Mouse (Mus musculus) midbrain, postnatal 0 days (tissue): ENCODE measurements around the gene Ccdc62. TPM values are rescaled to one million over a fixed set of nuclear protein-coding genes. Genes with fewer than 3 reads are reported as not detected.

Source experiments
- ATAC-seq: fragments of 200-750 bp; cut with Nextera tagmentation; 2 replicates; pipeline ENCODE4 v1.8.0; 2017; ENCODE audit warnings: moderate number of reproducible peaks, mild to moderate bottlenecking, moderate TSS enrichment, moderate library complexity; ENCODE audit not compliant: low FRiP score
- DNase-seq: peaks from one replicate; pipeline ENCODE4 v3.0.0-alpha.2; 2015; ENCODE audit warnings: low spot score
- H3K27ac ChIP-seq: fragments of 300-500 bp; sonication (generic); 2 replicates; pipeline ENCODE4 v1.5.1; 2014; ENCODE audit warnings: low read depth, mild to moderate bottlenecking, low read length, mixed read lengths
- H3K27me3 ChIP-seq: fragments of 300-500 bp; sonication (generic); 2 replicates; pipeline ENCODE4 v1.6.1; 2014; ENCODE audit warnings: low read length, control low read depth, mixed read lengths; ENCODE audit not compliant: insufficient read depth
- H3K36me3 ChIP-seq: fragments of 300-500 bp; sonication (generic); 2 replicates; pipeline ENCODE4 v1.6.1; 2014; ENCODE audit warnings: low read length, control low read depth, mixed read lengths; ENCODE audit not compliant: insufficient read depth
- H3K4me1 ChIP-seq: fragments of 300-500 bp; sonication (generic); 2 replicates; pipeline ENCODE4 v1.6.1; 2014; ENCODE audit warnings: mild to moderate bottlenecking, control low read depth, antibody characterized with exemption, low read length, mixed read lengths; ENCODE audit not compliant: insufficient read depth
- H3K4me2 ChIP-seq: fragments of 300-500 bp; sonication (generic); 2 replicates; pipeline ENCODE4 v1.6.1; 2014; ENCODE audit warnings: low read depth, mild to moderate bottlenecking, low read length, mixed read lengths; ENCODE audit not compliant: poor library complexity, severe bottlenecking
- H3K4me3 ChIP-seq: fragments of 300-500 bp; sonication (generic); 2 replicates; pipeline ENCODE4 v1.5.1; 2014; ENCODE audit warnings: low read depth, mild to moderate bottlenecking, low read length, moderate library complexity
- H3K9ac ChIP-seq: fragments of 300-500 bp; sonication (generic); replicated peaks from 2 replicates; pipeline ENCODE4 v1.6.1; 2014; ENCODE audit warnings: mild to moderate bottlenecking, low read length, moderate library complexity, mixed read lengths; ENCODE audit not compliant: poor library complexity, severe bottlenecking
- H3K9me3 ChIP-seq: fragments of 300-500 bp; sonication (generic); 2 replicates; pipeline ENCODE4 v1.6.1; 2016; ENCODE audit warnings: low read length, control low read depth
- CTCF ChIP-seq: IDR thresholded peaks from 2 replicates; pipeline ENCODE4 v1.5.1; 2016; ENCODE audit warnings: antibody characterized with exemption, mild to moderate bottlenecking
- WGBS: fragments of 180-500 bp; shearing (Covaris S2); extraction: QIAGEN DNeasy Blood & Tissue Kit; methylation state at CpG from one replicate; pipeline ENCODE4 v1.1.7; 2014; 5-methylcytosine and 5-hydroxymethylcytosine counted together
- polyA plus RNA-seq: library from polyadenylated mRNA; unstranded; fragments of >200 nt; fragmentation: Nextera tagmentation; extraction: Ambion mirVana; gene quantifications from 2 replicates; pipeline ENCODE4 v1.2.1, GENCODE M21; 2015
- total RNA-seq: library from RNA; depleted of rRNA; stranded (reverse); fragments of >200 nt; gene quantifications from 2 replicates; pipeline ENCODE4 v1.2.3, GENCODE M21; 2014

The Ccdc62 gene
- total and polyA plus RNA-seq, 2 experiments from 2014 or later: 0.27 to 2.9 TPM

GRCm38 (mm10) chr5:124006891-124007491 is 76.5 kb downstream of the Ccdc62 start:
- Histone ChIP-seq H3K9me3 (no peaks in the 10 kb centered on the region), H3K4me1 (peaks cover 11% of the 10 kb centered on the region), H3K27ac (no peak overlapping the region), H3K4me3 (no peak overlapping the region), H3K4me2 (no peak overlapping the region), H3K27me3 (no peaks in the 10 kb centered on the region), H3K36me3 (peaks cover 50% of the 10 kb centered on the region), H3K9ac (no peak overlapping the region)
- ATAC-seq (no peak), DNase-seq (no peak)
- 85% methylated on average over 17 of the region's 17 CpGs for WGBS
- TF ChIP-seq CTCF: no peak

DNA sequence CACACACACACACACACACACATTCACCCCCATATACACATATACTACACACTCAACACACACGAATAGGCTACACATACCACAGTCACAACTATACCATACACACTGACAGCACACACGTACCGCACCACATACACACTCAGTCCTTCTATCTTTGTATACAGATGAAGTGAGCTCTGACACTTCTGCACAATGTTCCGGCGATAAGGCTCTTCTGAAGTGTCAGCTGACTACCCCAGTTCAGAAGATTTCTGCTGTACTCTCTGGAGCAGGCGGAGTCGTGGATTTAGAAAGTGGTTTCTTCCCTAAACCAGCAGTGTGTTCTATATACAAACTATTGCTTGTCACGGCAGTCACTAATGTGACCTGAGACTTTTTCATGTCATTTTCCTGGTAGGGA is 79.6 kb downstream of the Ccdc62 start:
- Histone ChIP-seq H3K4me1 (peaks cover 17% of the 10 kb centered on the region), H3K27me3 (no peaks in the 10 kb centered on the region), H3K4me3 (no peak overlapping the region), H3K9me3 (no peaks in the 10 kb centered on the region), H3K27ac (no peak overlapping the region), H3K36me3 (peaks cover 36% of the 10 kb centered on the region), H3K4me2 (no peak overlapping the region), H3K9ac (no peak overlapping the region)
- 90% methylated on average over 8 of the region's 8 CpGs for WGBS
- ATAC-seq: no peak
- no peak for DNase-seq
- TF ChIP-seq CTCF: no peak

DNA sequence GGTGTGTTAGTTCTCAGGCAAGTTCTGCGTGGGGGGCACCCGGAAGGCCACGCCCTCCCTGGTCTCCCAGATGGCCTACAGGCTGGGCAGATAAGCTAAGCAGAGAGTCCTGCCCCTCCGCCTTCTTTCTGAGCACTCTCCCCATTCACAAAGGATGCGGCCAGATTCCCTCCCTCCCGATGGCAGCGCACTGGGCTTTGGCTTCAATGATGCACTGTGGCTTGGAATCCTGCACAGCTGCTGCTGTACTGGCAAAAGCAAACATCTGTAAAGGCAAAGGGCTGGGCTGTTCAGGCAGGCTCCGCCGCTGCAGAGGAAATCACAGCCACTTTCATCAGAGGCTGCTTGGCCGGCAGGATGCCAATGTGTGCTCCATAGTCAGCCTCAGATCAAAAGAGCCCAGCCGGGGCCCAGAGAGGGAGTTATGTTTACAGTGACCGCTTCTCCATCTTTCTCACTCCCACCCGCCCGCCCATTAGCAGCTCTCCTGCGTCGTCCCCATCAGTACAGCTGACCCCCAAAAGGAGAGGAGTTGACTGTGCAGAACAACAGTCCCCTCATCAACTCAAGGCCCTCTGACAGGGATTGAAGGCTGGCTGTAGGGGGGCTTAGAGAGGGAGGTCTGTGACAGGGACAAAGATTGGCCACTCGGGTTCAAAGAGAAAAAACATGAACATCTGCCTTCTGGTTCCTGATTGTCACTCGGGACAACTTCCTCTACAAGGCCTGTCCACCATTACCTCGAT is 80.6 kb downstream of the Ccdc62 start:
- Histone ChIP-seq H3K4me2 (peak overlapping the region; percentile 40), H3K4me3 (no peak overlapping the region; the same call in 1 of the 2 replicates), H3K4me1 (peaks cover 17% of the 10 kb centered on the region), H3K36me3 (peaks cover 28% of the 10 kb centered on the region), H3K27ac (peak overlapping the region; percentile 67), H3K9ac (peak overlapping the region; percentile 36), H3K9me3 (no peaks in the 10 kb centered on the region), H3K27me3 (no peaks in the 10 kb centered on the region)
- 7% methylated on average over 19 of the region's 19 CpGs for WGBS
- ATAC-seq (0 out of 2 replicates have a peak, but pooled peaks have one; percentile 6), DNase-seq (peak; percentile 85)
- TF ChIP-seq CTCF: no peak

- no peak overlapping the region for H3K4me3 ChIP-seq
- DNase-seq (no peak), ATAC-seq (no peak)
- H3K36me3 ChIP-seq: peaks cover 20% of the 10 kb centered on the region
- H3K9me3 ChIP-seq: no peaks in the 10 kb centered on the region
- no peaks in the 10 kb centered on the region for H3K27me3 ChIP-seq
- H3K4me1 ChIP-seq: peaks cover 17% of the 10 kb centered on the region
- no peak for TF ChIP-seq CTCF
- no peak overlapping the region for H3K4me2 ChIP-seq
- WGBS: 9% methylated on average over 8 of the region's 8 CpGs
- H3K9ac ChIP-seq: peak overlapping the region; percentile 24; the same call in 1 of the 2 replicates
- peak overlapping the region; percentile 67 for H3K27ac ChIP-seq
Measured at GRCm38 (mm10) chr5:124011927-124012326, 81.4 kb downstream of the Ccdc62 start.

GRCm38 (mm10) chr5:124012885-124013284 is 82.4 kb downstream of the Ccdc62 start:
- no peaks in the 10 kb centered on the region for H3K27me3 ChIP-seq
- DNase-seq (no peak), ATAC-seq (no peak)
- 0 out of 2 replicates have a peak overlapping the region, but pooled peaks have one; percentile 43 for H3K27ac ChIP-seq
- no peak overlapping the region for H3K4me3 ChIP-seq
- TF ChIP-seq CTCF: peak; percentile 19; the same call in 1 of the 2 replicates
- peaks cover 17% of the 10 kb centered on the region for H3K4me1 ChIP-seq
- no peak overlapping the region for H3K4me2 ChIP-seq
- no peak overlapping the region for H3K9ac ChIP-seq
- peaks cover 10% of the 10 kb centered on the region for H3K36me3 ChIP-seq
- no peaks in the 10 kb centered on the region for H3K9me3 ChIP-seq
- 77% methylated on average over 10 of the region's 10 CpGs for WGBS

- no peak for TF ChIP-seq CTCF
- Histone ChIP-seq H3K36me3 (peaks cover 4% of the 10 kb centered on the region), H3K4me1 (peaks cover 17% of the 10 kb centered on the region), H3K9me3 (no peaks in the 10 kb centered on the region), H3K27me3 (no peaks in the 10 kb centered on the region), H3K4me3 (no peak overlapping the region), H3K4me2 (no peak overlapping the region), H3K9ac (no peak overlapping the region), H3K27ac (peak overlapping the region; percentile 65)
- DNase-seq (no peak), ATAC-seq (no peak)
- 79% methylated on average over 16 of the region's 16 CpGs for WGBS
Measured at GRCm38 (mm10) chr5:124013747-124014146, 83.3 kb downstream of the Ccdc62 start.
